ENCODE assay signal across 5 mouse cellular contexts in the genomic region with DNA sequence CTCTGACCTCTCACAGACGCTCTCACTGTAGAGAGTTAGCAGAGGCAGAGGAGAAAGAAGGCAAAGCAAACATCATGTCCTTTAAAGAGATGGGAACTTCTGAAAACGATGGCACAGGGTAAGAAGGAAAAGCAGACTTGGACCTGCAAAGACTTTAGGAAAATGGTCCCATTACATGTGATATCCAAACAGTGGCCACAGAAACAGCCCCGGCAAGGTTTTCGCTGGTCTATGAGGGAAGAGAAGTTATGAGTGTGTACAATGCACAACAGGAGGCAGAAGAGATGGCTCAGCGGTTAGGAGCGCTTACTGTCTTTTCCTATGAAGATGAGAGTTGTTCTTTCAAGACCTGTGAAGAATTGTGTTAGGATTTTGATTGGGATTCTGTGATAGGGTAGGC.
"Had no signal": no experiment of that assay in that cellular context is flagged by ENCODE, and none has a peak within 500 bp of the region (broad histone marks: within the 10 kb centered on the region; RNA-seq: fewer than 3 reads in every experiment).

No protein-coding gene starts in this region.

- H3K9me3 ChIP-seq: neural tube, embryonic 15.5 days; stomach, embryonic 15.5 days had no signal

- H3K9ac ChIP-seq: neural tube, embryonic 13.5 days; neural tube, embryonic 15.5 days; stomach, embryonic 15.5 days had no signal

- DNase-seq: thymus, adult 18-20 months had no signal

- H3K27me3 ChIP-seq: neural tube, embryonic 13.5 days; neural tube, embryonic 15.5 days; stomach, embryonic 15.5 days had no signal

- H3K4me1 ChIP-seq: neural tube, embryonic 13.5 days; neural tube, embryonic 15.5 days; stomach, embryonic 15.5 days had no signal

- H3K36me3 ChIP-seq: neural tube, embryonic 13.5 days; neural tube, embryonic 15.5 days; stomach, embryonic 15.5 days had no signal

- H3K4me3 ChIP-seq: neural tube, embryonic 13.5 days; neural tube, embryonic 15.5 days; stomach, embryonic 15.5 days had no signal

- H3K4me2 ChIP-seq: neural tube, embryonic 13.5 days; neural tube, embryonic 15.5 days; stomach, embryonic 15.5 days had no signal

- H3K27ac ChIP-seq: neural tube, embryonic 13.5 days; neural tube, embryonic 15.5 days; stomach, embryonic 15.5 days; stomach, postnatal 0 days had no signal
